Mouse (Mus musculus): ENCODE results near the gene Tspan4.

- TF ChIP-seq POLR2A (IDR thresholded peaks at IDR 0.05; ENCODE audit: borderline replicate concordance, control insufficient read depth, low read depth, low read length) (no peak), CTCF (IDR thresholded peaks at IDR 0.05; ENCODE audit: control insufficient read depth, insufficient read depth, low read length) (no peak)
Observed at GRCm38 (mm10) chr7:141474160-141474559, 880 bp upstream of the Tspan4 start.
